Mouse (Mus musculus) megakaryocyte, embryonic 14.5 days (primary cell): Measurements from ENCODE around the gene Il15. TPM values are rescaled to one million over a fixed set of nuclear protein-coding genes. Genes with fewer than 3 reads are reported as not detected.

Source experiments
- H3K27me3 ChIP-seq: replicated peaks from 2 replicates; pipeline ENCODE3; 2012; ENCODE audit warnings: inconsistent platforms
- H3K36me3 ChIP-seq: replicated peaks from 2 replicates; pipeline ENCODE3; 2012; ENCODE audit warnings: low read length, inconsistent platforms, mixed read lengths
- H3K4me1 ChIP-seq: 2 replicates; pipeline ENCODE4 v1.6.1; 2012; ENCODE audit warnings: inconsistent platforms
- H3K4me3 ChIP-seq: replicated peaks from 2 replicates; pipeline ENCODE3; 2012; ENCODE audit warnings: moderate library complexity, mild to moderate bottlenecking, inconsistent platforms
- H3K9me3 ChIP-seq: 2 replicates; pipeline ENCODE4 v1.6.1; 2012; ENCODE audit warnings: inconsistent platforms
- FLI1 ChIP-seq: IDR thresholded peaks from 2 replicates; pipeline ENCODE4 v1.6.1; 2012; ENCODE audit warnings: low read length, inconsistent platforms, mixed read lengths
- GATA1 ChIP-seq: IDR thresholded peaks from 3 replicates; pipeline ENCODE4 v1.6.1; 2012; ENCODE audit warnings: mixed read lengths, low read length, inconsistent platforms, borderline replicate concordance
- polyA plus RNA-seq: library from polyadenylated mRNA; stranded (reverse); fragments of >175 nt; gene quantifications from 2 replicates; pipeline ENCODE4 v1.2.3, GENCODE M21; 2012; ENCODE audit warnings: low replicate concordance; ENCODE audit not compliant: insufficient read depth

Il15 gene
- polyA plus RNA-seq, 1 experiment: 2.9 TPM

- Histone ChIP-seq H3K4me3 (no peak overlapping the region), H3K27me3 (no peaks in the 10 kb centered on the region), H3K9me3 (no peaks in the 10 kb centered on the region), H3K4me1 (peaks cover 54% of the 10 kb centered on the region), H3K36me3 (peaks cover 41% of the 10 kb centered on the region)
- no peak for TF ChIP-seq FLI1
Observed at GRCm38 (mm10) chr8:82372846-82373245, 30.2 kb downstream of the Il15 start.

GRCm38 (mm10) chr8:82370657-82371056 is 32.4 kb downstream of the Il15 start:
- Histone ChIP-seq H3K4me1 (peaks cover 40% of the 10 kb centered on the region), H3K4me3 (no peak overlapping the region), H3K36me3 (peaks cover 31% of the 10 kb centered on the region), H3K27me3 (no peaks in the 10 kb centered on the region), H3K9me3 (no peaks in the 10 kb centered on the region)
- TF ChIP-seq FLI1: no peak
- no peak for TF ChIP-seq GATA1

GRCm38 (mm10) chr8:82361061-82361460 is 42.0 kb downstream of the Il15 start:
- Histone ChIP-seq H3K36me3 (peaks cover 14% of the 10 kb centered on the region), H3K4me1 (peaks cover 34% of the 10 kb centered on the region), H3K9me3 (no peaks in the 10 kb centered on the region), H3K27me3 (no peaks in the 10 kb centered on the region), H3K4me3 (peak overlapping the region; percentile 29)
- TF ChIP-seq GATA1 (no peak), FLI1 (no peak)

- peaks cover 36% of the 10 kb centered on the region for H3K36me3 ChIP-seq
- H3K27me3 ChIP-seq: no peaks in the 10 kb centered on the region
- TF ChIP-seq GATA1 (no peak), FLI1 (no peak)
- H3K4me3 ChIP-seq: no peak overlapping the region
- no peaks in the 10 kb centered on the region for H3K9me3 ChIP-seq
- peaks cover 64% of the 10 kb centered on the region for H3K4me1 ChIP-seq
Observed at GRCm38 (mm10) chr8:82356091-82356490, 46.9 kb downstream of the Il15 start.

GRCm38 (mm10) chr8:82351268-82351943 is 51.6 kb downstream of the Il15 start:
- Histone ChIP-seq H3K27me3 (no peaks in the 10 kb centered on the region), H3K4me3 (no peak overlapping the region), H3K36me3 (peaks cover 42% of the 10 kb centered on the region), H3K9me3 (no peaks in the 10 kb centered on the region), H3K4me1 (peaks cover 41% of the 10 kb centered on the region)
- TF ChIP-seq GATA1 (no peak), FLI1 (no peak)

- Histone ChIP-seq H3K9me3 (no peaks in the 10 kb centered on the region), H3K4me1 (peaks cover 32% of the 10 kb centered on the region), H3K27me3 (no peaks in the 10 kb centered on the region), H3K36me3 (peaks cover 45% of the 10 kb centered on the region), H3K4me3 (no peak overlapping the region)
- no peak for TF ChIP-seq GATA1
- TF ChIP-seq FLI1: no peak
Observed at GRCm38 (mm10) chr8:82349299-82349698, 53.7 kb downstream of the Il15 start.

- H3K36me3 ChIP-seq: peaks cover 48% of the 10 kb centered on the region
- H3K4me1 ChIP-seq: peaks cover 8% of the 10 kb centered on the region; the same call in 1 of the 2 replicates
Observed at GRCm38 (mm10) chr8:82346485-82346884, 56.5 kb downstream of the Il15 start.

GRCm38 (mm10) chr8:82331675-82332234 is 71.3 kb downstream of the Il15 start:
- peaks cover 34% of the 10 kb centered on the region for H3K36me3 ChIP-seq
- H3K27me3 ChIP-seq: no peaks in the 10 kb centered on the region
- no peak for TF ChIP-seq FLI1
- TF ChIP-seq GATA1: no peak
- no peaks in the 10 kb centered on the region for H3K4me1 ChIP-seq
- no peaks in the 10 kb centered on the region for H3K9me3 ChIP-seq
- H3K4me3 ChIP-seq: no peak overlapping the region

More at GRCm38 (mm10) chr8:82346485-82346884, 56.5 kb downstream of the Il15 start:
- no peak overlapping the region for H3K4me3 ChIP-seq
- H3K9me3 ChIP-seq: no peaks in the 10 kb centered on the region
- TF ChIP-seq FLI1 (no peak), GATA1 (no peak)
- H3K27me3 ChIP-seq: no peaks in the 10 kb centered on the region

- H3K27me3 ChIP-seq: no peaks in the 10 kb centered on the region
- H3K36me3 ChIP-seq: peaks cover 11% of the 10 kb centered on the region
- no peak overlapping the region for H3K4me3 ChIP-seq
- H3K4me1 ChIP-seq: no peaks in the 10 kb centered on the region
- H3K9me3 ChIP-seq: no peaks in the 10 kb centered on the region
- TF ChIP-seq FLI1 (no peak), GATA1 (no peak)
Observed at GRCm38 (mm10) chr8:82327986-82328652, 74.9 kb downstream of the Il15 start.

- no peaks in the 10 kb centered on the region for H3K4me1 ChIP-seq
- TF ChIP-seq GATA1 (no peak), FLI1 (no peak)
- no peaks in the 10 kb centered on the region for H3K27me3 ChIP-seq
- H3K4me3 ChIP-seq: no peak overlapping the region
- H3K9me3 ChIP-seq: no peaks in the 10 kb centered on the region
- H3K36me3 ChIP-seq: peaks cover 4% of the 10 kb centered on the region
Observed at GRCm38 (mm10) chr8:82326061-82326460, 77.0 kb downstream of the Il15 start.
